8 mouse cellular contexts compared by ENCODE assay signal in genomic region chr7:141291921-141292582, GRCm38 (mm10). TPM values are rescaled to one million over a fixed set of nuclear protein-coding genes. Genes with fewer than 3 reads are reported as not detected.
A peak's percentile ranks its signal among the peaks of the same experiment; 100 is the strongest.
DNase-seq lines count a peak whose midpoint lies in the region; ATAC-seq lines count a peak whose summit lies in the region.

Gene Drd4 (plus strand): TSS chr7:141292006.

- no peak for ATAC-seq in neural tube, embryonic 11.5 days (ENCODE audit: insufficient read depth, low FRiP score, low TSS enrichment)
- no peak for ATAC-seq in erythroid progenitor cell, adult 5-6 weeks (replicated peaks; ENCODE audit: low FRiP score, poor library complexity, severe bottlenecking)
- ATAC-seq in inflammation-experienced regulatory T-cells, adult 6 months, result no peak

- peaks cover 15% of the 10 kb centered on the region for H3K4me1 ChIP-seq in neural tube, embryonic 11.5 days (ENCODE audit: control insufficient read depth, insufficient read depth, low read length)

- H3K27me3 ChIP-seq in neural tube, embryonic 11.5 days (ENCODE audit: control insufficient read depth, insufficient read depth, low read length), result peaks cover 57% of the 10 kb centered on the region

- peak within 1 kb of the TSS; percentile 77 for H3K4me2 ChIP-seq in neural tube, embryonic 11.5 days (ENCODE audit: low read depth)

- H3K9ac ChIP-seq in neural tube, embryonic 11.5 days (ENCODE audit: low read length), result peak within 1 kb of the TSS; percentile 63

- WGBS in neural tube, embryonic 11.5 days, result 2% methylated on average over 40 of the region's 46 CpGs

- DNase-seq in adrenal gland, postnatal 10 days, result peak; percentile 44
- DNase-seq in adrenal gland, adult 2 months, result no peak
- peak; percentile 29 for DNase-seq in ovary, postnatal 14 days (ENCODE audit: low spot score)
- no peak for DNase-seq in ovary, adult 18-20 months (ENCODE audit: low spot score)
- DNase-seq in kidney, postnatal 4 days, result peak; percentile 67 to 73
- peak; percentile 53 for DNase-seq in neural tube, embryonic 11.5 days (ENCODE audit: low spot score)

- H3K9me3 ChIP-seq in neural tube, embryonic 11.5 days (ENCODE audit: control insufficient read depth, low read length), result no peaks in the 10 kb centered on the region

- peak within 1 kb of the TSS; percentile 49 for H3K4me3 ChIP-seq in neural tube, embryonic 11.5 days (ENCODE audit: low read depth, low read length)

- no peak within 1 kb of the TSS for H3K27ac ChIP-seq in neural tube, embryonic 11.5 days (ENCODE audit: low read depth, low read length)

- H3K36me3 ChIP-seq in neural tube, embryonic 11.5 days (ENCODE audit: control insufficient read depth, insufficient read depth, low read length), result no peaks in the 10 kb centered on the region

RNA-seq across cellular contexts. Expression of gene Drd4, which starts in this region (rescaled TPM):
- total RNA-seq in adrenal gland, postnatal 10 days (2021), result under 1 TPM in 1 of 2 experiments, not detected in 1; 0.36 TPM
- under 1 TPM in 1 of 2 experiments, not detected in 1; 0.31 TPM for total RNA-seq in adrenal gland, adult 2 months (2021)
- polyA plus RNA-seq in adrenal gland, adult 2 months (2012; rRNA removed), result 0.62 and 12.1 TPM in 2 replicates
- 0.43 and 0.61 TPM in 2 replicates for polyA plus RNA-seq in neural tube, embryonic 11.5 days (2014; fragmentation: Nextera tagmentation; extraction: Ambion mirVana)
- total RNA-seq in erythroid progenitor cell, adult 5-6 weeks (2015; ENCODE audit: low replicate concordance), result not detected in 2 replicates
- total RNA-seq in erythroid progenitor cell, adult 5-6 weeks (2017; ENCODE audit: low replicate concordance), result not detected in 2 replicates
- not detected for polyA plus RNA-seq in inflammation-experienced regulatory T-cells, adult 6 months (2017; shearing (Covaris generic))

Comparison
In these comparisons a context has a peak if more than half of its experiments do, and no peak if none do; other contexts are left out.
1. DNase-seq: peak in ovary, postnatal 14 days (single experiment) and kidney, postnatal 4 days (2 of 2); none in adrenal gland, adult 2 months (single experiment) and ovary, adult 18-20 months (single experiment).
2. Peak in DNase-seq in adrenal gland, postnatal 10 days; RNA of the gene not detected or under 1 TPM.
3. Peak in DNase-seq, H3K4me3 ChIP-seq, H3K9ac ChIP-seq and H3K4me2 ChIP-seq in neural tube, embryonic 11.5 days; RNA of the gene not detected or under 1 TPM.